Comparison of ENCODE assay signal across 29 mouse cellular contexts in the genomic region with DNA sequence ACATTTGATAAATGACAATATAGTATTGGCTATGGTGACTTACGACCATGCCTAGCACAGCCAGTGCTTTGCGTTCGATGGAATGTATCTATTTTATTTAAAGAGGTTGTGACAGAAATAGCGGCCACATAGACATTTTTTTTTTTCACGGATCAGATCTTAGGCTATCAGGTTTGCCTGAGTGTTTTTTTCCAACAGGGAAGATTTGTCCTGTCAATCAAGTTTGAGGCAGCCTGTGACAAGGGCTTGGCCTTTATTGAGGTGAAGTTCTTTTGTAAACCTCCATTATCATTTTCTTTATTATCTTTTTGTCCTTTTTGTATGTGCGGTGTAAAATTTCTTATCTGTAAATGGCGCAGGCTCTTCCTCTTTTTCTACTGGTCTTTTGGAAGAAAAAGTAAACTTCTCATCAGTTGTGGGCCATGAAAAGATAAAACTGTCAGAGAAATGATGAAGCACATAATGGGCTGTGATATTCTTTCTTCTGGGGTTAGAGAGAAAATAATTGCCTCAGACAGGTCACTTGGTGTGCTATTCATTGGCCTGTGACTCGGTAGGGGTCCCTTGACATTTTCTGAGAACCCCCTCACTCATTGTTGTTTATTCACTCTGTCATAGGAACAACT.
DNase-seq lines count a peak whose midpoint lies in the region; ATAC-seq and TF ChIP-seq lines count a peak whose summit lies in the region.
"Had no signal": no experiment of that assay in that cellular context is flagged by ENCODE, and none has a peak within 500 bp of the region (broad histone marks: within the 10 kb centered on the region; RNA-seq: fewer than 3 reads in every experiment).

No protein-coding gene starts in this region.

- no peaks in the 10 kb centered on the region for H3K36me3 ChIP-seq in liver, embryonic 11.5 days (ENCODE audit: control insufficient read depth, insufficient read depth, low read length)
- H3K36me3 ChIP-seq in liver, embryonic 12.5 days = no peaks in the 10 kb centered on the region
- H3K36me3 ChIP-seq in MEL (ENCODE audit: control insufficient read depth in 1 of 2, insufficient read depth in 2 of 2, low read length in 2 of 2) = peaks cover 0 to 24% of the 10 kb centered on the region in 2 experiments; a peak in 2 of 4 replicates
- H3K36me3 ChIP-seq in midbrain, embryonic 11.5 days (ENCODE audit: control insufficient read depth, insufficient read depth, low read length) = no peaks in the 10 kb centered on the region
- H3K36me3 ChIP-seq in midbrain, embryonic 10.5 days = no peaks in the 10 kb centered on the region
- H3K36me3 ChIP-seq: embryonic facial prominence, embryonic 10.5 days; heart, embryonic 15.5 days; hindbrain, embryonic 15.5 days; intestine, embryonic 15.5 days; kidney, embryonic 15.5 days; neural tube, embryonic 13.5 days had no signal

- H3K9me3 ChIP-seq in liver, embryonic 11.5 days (ENCODE audit: control insufficient read depth, low read length) = no peaks in the 10 kb centered on the region
- no peaks in the 10 kb centered on the region for H3K9me3 ChIP-seq in liver, embryonic 12.5 days (replicated peaks)
- H3K9me3 ChIP-seq in MEL (replicated peaks; ENCODE audit: insufficient read depth, low read length) = no peaks in the 10 kb centered on the region
- H3K9me3 ChIP-seq in midbrain, embryonic 11.5 days (ENCODE audit: control insufficient read depth, low read length) = no peaks in the 10 kb centered on the region
- no peaks in the 10 kb centered on the region for H3K9me3 ChIP-seq in midbrain, embryonic 10.5 days (replicated peaks)
- H3K9me3 ChIP-seq: embryonic facial prominence, embryonic 10.5 days; heart, embryonic 15.5 days; hindbrain, embryonic 15.5 days; intestine, embryonic 15.5 days; kidney, embryonic 15.5 days; neural tube, embryonic 13.5 days had no signal

- no peaks in the 10 kb centered on the region for H3K79me2 ChIP-seq in MEL (ENCODE audit: control insufficient read depth, insufficient read depth, low read length, poor library complexity)

- no peak for DNase-seq in liver, embryonic 11.5 days (ENCODE audit: low spot score)
- peak; percentile 85 for DNase-seq in MEL (ENCODE audit: low read depth, low spot score)
- no peak for DNase-seq in midbrain, embryonic 11.5 days (ENCODE audit: low spot score, missing footprints)
- no peak for DNase-seq in midbrain, embryonic 10.5 days (ENCODE audit: low spot score)
- DNase-seq: adrenal gland, postnatal 10 days; B cell, adult 2 months; cerebellum, adult 8-10 months; cerebellum, postnatal 36 days; gastrocnemius, postnatal 36 days; heart, postnatal 4 days; kidney, postnatal 4 days; right cerebral cortex, adult 18-20 months; right cerebral cortex, postnatal 4 days; thymus, postnatal 14 days had no signal

- WGBS in liver, embryonic 11.5 days = 48% methylated on average over 8 of the region's 8 CpGs
- 41% methylated on average over 8 of the region's 8 CpGs for WGBS in liver, embryonic 12.5 days (ENCODE audit: insufficient replicate concordance)
- 64% methylated on average over 8 of the region's 8 CpGs for WGBS in midbrain, embryonic 11.5 days
- WGBS in midbrain, embryonic 10.5 days = 63% methylated on average over 8 of the region's 8 CpGs

- no peak overlapping the region for H3K27ac ChIP-seq in liver, embryonic 11.5 days (ENCODE audit: low read depth, low read length)
- H3K27ac ChIP-seq in liver, embryonic 12.5 days = no peak overlapping the region
- peak overlapping the region; percentile 94 for H3K27ac ChIP-seq in MEL (ENCODE audit: control insufficient read depth, low read depth, low read length)
- H3K27ac ChIP-seq in midbrain, embryonic 11.5 days (ENCODE audit: low read depth, low read length) = no peak overlapping the region
- no peak overlapping the region for H3K27ac ChIP-seq in midbrain, embryonic 10.5 days (replicated peaks)
- H3K27ac ChIP-seq: embryonic facial prominence, embryonic 10.5 days; heart, embryonic 15.5 days; hindbrain, embryonic 15.5 days; intestine, embryonic 15.5 days; kidney, embryonic 15.5 days; left cerebral cortex, adult 2 months; neural tube, embryonic 13.5 days had no signal

- no peaks in the 10 kb centered on the region for H3K4me1 ChIP-seq in liver, embryonic 11.5 days (replicated peaks; ENCODE audit: control insufficient read depth, insufficient read depth, low read length)
- H3K4me1 ChIP-seq in liver, embryonic 12.5 days = no peaks in the 10 kb centered on the region
- peaks cover 11 to 13% of the 10 kb centered on the region in 2 experiments for H3K4me1 ChIP-seq in MEL (ENCODE audit: control insufficient read depth in 1 of 2, insufficient read depth in 2 of 2, low read length in 2 of 2)
- H3K4me1 ChIP-seq in midbrain, embryonic 11.5 days (ENCODE audit: control insufficient read depth, insufficient read depth, low read length) = peaks cover 2% of the 10 kb centered on the region; the same call in 1 of the 2 replicates
- peaks cover 16% of the 10 kb centered on the region for H3K4me1 ChIP-seq in midbrain, embryonic 10.5 days
- H3K4me1 ChIP-seq: heart, embryonic 15.5 days; hindbrain, embryonic 15.5 days; intestine, embryonic 15.5 days; neural tube, embryonic 13.5 days had no signal

- no peak for TF ChIP-seq CTCF in MEL (IDR thresholded peaks at IDR 0.05 in 2 of 3, conservative IDR thresholded peaks at IDR 0.05 in 1 of 3; ENCODE audit: control insufficient read depth in 1 of 3, insufficient read depth in 1 of 3, low read depth in 2 of 3, low read length in 3 of 3, poor library complexity in 1 of 3, severe bottlenecking in 1 of 3)

- no peak overlapping the region for H3K9ac ChIP-seq in liver, embryonic 11.5 days (ENCODE audit: low read depth, low read length)
- no peak overlapping the region for H3K9ac ChIP-seq in liver, embryonic 12.5 days
- peak overlapping the region; percentile 29; the same call in 1 of the 2 replicates for H3K9ac ChIP-seq in MEL (ENCODE audit: control insufficient read depth, low read depth, low read length, poor library complexity, severe bottlenecking)
- H3K9ac ChIP-seq in midbrain, embryonic 11.5 days (ENCODE audit: low read length) = no peak overlapping the region
- H3K9ac ChIP-seq: heart, embryonic 15.5 days; hindbrain, embryonic 15.5 days; intestine, embryonic 15.5 days; kidney, embryonic 15.5 days; neural tube, embryonic 13.5 days had no signal

- ATAC-seq in liver, embryonic 11.5 days (replicated peaks; ENCODE audit: low FRiP score) = peak; percentile 29; the same call in 1 of the 2 replicates
- no peak for ATAC-seq in liver, embryonic 12.5 days
- peak; percentile 75 for ATAC-seq in common myeloid progenitor, adult 5-6 weeks (replicated peaks; ENCODE audit: low read depth, poor library complexity, severe bottlenecking)
- ATAC-seq in megakaryocyte-erythroid progenitor cell, adult 5-6 weeks (replicated peaks; ENCODE audit: low FRiP score, low TSS enrichment, poor library complexity, severe bottlenecking) = peak; percentile 81
- no peak for ATAC-seq in midbrain, embryonic 11.5 days (ENCODE audit: low FRiP score)
- ATAC-seq: forebrain, embryonic 16.5 days; lung, postnatal 0 days; midbrain, embryonic 16.5 days had no signal

- no peaks in the 10 kb centered on the region for H3K27me3 ChIP-seq in liver, embryonic 11.5 days (replicated peaks; ENCODE audit: control insufficient read depth, insufficient read depth, low read length)
- no peaks in the 10 kb centered on the region for H3K27me3 ChIP-seq in liver, embryonic 12.5 days (replicated peaks)
- H3K27me3 ChIP-seq in MEL (ENCODE audit: control insufficient read depth in 1 of 2, insufficient read depth in 2 of 2, low read length in 2 of 2) = no peaks in the 10 kb centered on the region
- no peaks in the 10 kb centered on the region for H3K27me3 ChIP-seq in midbrain, embryonic 11.5 days (ENCODE audit: control insufficient read depth, insufficient read depth, low read length)
- H3K27me3 ChIP-seq in midbrain, embryonic 10.5 days (ENCODE audit: low read depth, poor library complexity, severe bottlenecking) = no peaks in the 10 kb centered on the region
- H3K27me3 ChIP-seq: CH12.LX; heart, embryonic 15.5 days; hindbrain, embryonic 15.5 days; intestine, embryonic 15.5 days; kidney, embryonic 15.5 days; neural tube, embryonic 13.5 days had no signal

- H3K4me3 ChIP-seq in liver, embryonic 11.5 days (ENCODE audit: low read depth, low read length) = no peak overlapping the region
- no peak overlapping the region for H3K4me3 ChIP-seq in liver, embryonic 12.5 days
- peak overlapping the region; percentile 4 to 36; a peak in 3 of 4 replicates for H3K4me3 ChIP-seq in MEL (ENCODE audit: control insufficient read depth in 1 of 2, insufficient read depth in 1 of 2, low read depth in 2 of 2, low read length in 2 of 2)
- H3K4me3 ChIP-seq in midbrain, embryonic 11.5 days (ENCODE audit: low read depth, low read length) = no peak overlapping the region
- H3K4me3 ChIP-seq in midbrain, embryonic 10.5 days = no peak overlapping the region
- H3K4me3 ChIP-seq: embryonic facial prominence, embryonic 10.5 days; heart, embryonic 15.5 days; hindbrain, embryonic 15.5 days; intestine, embryonic 15.5 days; kidney, embryonic 15.5 days; left cerebral cortex, adult 2 months; myocyte; neural tube, embryonic 13.5 days had no signal

- TF ChIP-seq POLR2A in MEL (IDR thresholded peaks at IDR 0.05; ENCODE audit: control insufficient read depth in 1 of 2, insufficient read depth in 1 of 2, low read depth in 1 of 2, low read length in 2 of 2, poor library complexity in 1 of 2) = no peak

- no peak overlapping the region for H3K4me2 ChIP-seq in liver, embryonic 11.5 days
- no peak overlapping the region for H3K4me2 ChIP-seq in liver, embryonic 12.5 days
- no peak overlapping the region for H3K4me2 ChIP-seq in midbrain, embryonic 11.5 days
- H3K4me2 ChIP-seq: heart, embryonic 15.5 days; hindbrain, embryonic 15.5 days; intestine, embryonic 15.5 days; kidney, embryonic 15.5 days; neural tube, embryonic 13.5 days had no signal

- no peak for TF ChIP-seq RAD21 in MEL (IDR thresholded peaks at IDR 0.05; ENCODE audit: low read depth, low read length)

- peak; percentile 99 for TF ChIP-seq EP300 in MEL (IDR thresholded peaks at IDR 0.05; ENCODE audit: low read depth in 1 of 2, low read length in 2 of 2)

TF ChIP-seq in MEL, 35 proteins besides CTCF, POLR2A, EP300 and RAD21 (continues in another document):
- TF ChIP-seq MEF2A (IDR thresholded peaks at IDR 0.05; ENCODE audit: extremely low read depth, insufficient replicate concordance, low read depth, low read length, poor library complexity, severe bottlenecking) = no peak
- no peak for TF ChIP-seq JUND (IDR thresholded peaks at IDR 0.05; ENCODE audit: low read depth, low read length)
- TF ChIP-seq ZNF384 (IDR thresholded peaks at IDR 0.05; ENCODE audit: low read depth, low read length) = peak; percentile 96
- no peak for TF ChIP-seq KAT2A (conservative IDR thresholded peaks at IDR 0.05; ENCODE audit: low read depth, low read length)
- TF ChIP-seq ETS1 (IDR thresholded peaks at IDR 0.05; ENCODE audit: low read depth, low read length) = peak; percentile 95
- TF ChIP-seq ZMIZ1 (IDR thresholded peaks at IDR 0.05; ENCODE audit: low read depth, low read length) = no peak
- no peak for TF ChIP-seq POLR2AphosphoS2 (IDR thresholded peaks at IDR 0.05; ENCODE audit: low read length)
- no peak for TF ChIP-seq E2F4 (IDR thresholded peaks at IDR 0.05; ENCODE audit: borderline replicate concordance, low read depth, low read length)
- TF ChIP-seq MYB (IDR thresholded peaks at IDR 0.05; ENCODE audit: low read depth, low read length) = peak; percentile 80
- peak; percentile 49 for TF ChIP-seq TAL1 (IDR thresholded peaks at IDR 0.05; ENCODE audit: low read length)

Comparison
In these comparisons a context has a peak if more than half of its experiments do, and no peak if none do; other contexts are left out.
1. ATAC-seq: peak in liver, embryonic 11.5 days (single experiment), common myeloid progenitor, adult 5-6 weeks (single experiment) and megakaryocyte-erythroid progenitor cell, adult 5-6 weeks (single experiment); none in liver, embryonic 12.5 days (single experiment) and midbrain, embryonic 11.5 days (single experiment).
2. H3K4me3 ChIP-seq: peak in MEL (2 of 2); none in liver, embryonic 11.5 days (single experiment), liver, embryonic 12.5 days (single experiment), midbrain, embryonic 11.5 days (single experiment) and midbrain, embryonic 10.5 days (single experiment).